Mouse (Mus musculus): Measurements from ENCODE around the gene Slc25a30. TPM values are rescaled to one million over a fixed set of nuclear protein-coding genes. Genes with fewer than 3 reads are reported as not detected.
A peak's percentile ranks its signal among the peaks of the same experiment; 100 is the strongest.

Gene Slc25a30
- polyA plus RNA-seq, 1 experiment from 2014 or later: 22.7 TPM

DNA sequence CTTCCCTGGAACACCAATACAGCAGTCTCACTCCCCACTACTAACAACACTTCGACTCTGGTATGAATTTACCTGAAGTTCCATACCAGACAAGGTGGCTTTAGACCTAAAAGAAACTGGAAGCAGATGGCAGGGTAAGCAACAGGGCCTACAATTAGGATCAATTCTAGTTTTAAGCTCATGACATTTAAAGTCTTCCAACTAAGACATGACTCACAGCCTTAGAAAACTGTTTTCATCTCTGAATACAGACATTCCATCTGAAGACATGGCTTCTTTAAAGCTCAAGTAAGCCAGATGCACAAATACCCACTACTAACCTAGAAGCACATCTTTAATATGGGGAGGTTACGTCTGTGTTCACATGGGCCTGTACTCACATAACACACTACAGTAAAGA is 38.9 kb downstream of the Slc25a30 start:
- no peak for DNase-seq (ENCODE audit: low spot score)
- ATAC-seq (replicated peaks; ENCODE audit: low FRiP score, low read depth): no peak
- Histone ChIP-seq H3K9me3 (replicated peaks; ENCODE audit: low read length) (no peaks in the 10 kb centered on the region), H3K4me3 (replicated peaks; ENCODE audit: low read depth, low read length) (no peak overlapping the region), H3K4me1 (replicated peaks; ENCODE audit: insufficient read depth, low read length) (peaks cover 14% of the 10 kb centered on the region), H3K27me3 (ENCODE audit: insufficient read depth, low read length) (no peaks in the 10 kb centered on the region), H3K4me2 (ENCODE audit: low read length) (no peak overlapping the region), H3K36me3 (ENCODE audit: insufficient read depth, low read length) (peaks cover 23% of the 10 kb centered on the region), H3K27ac (no peak overlapping the region), H3K9ac (ENCODE audit: low read depth, low read length) (no peak overlapping the region)
- no peak for TF ChIP-seq CTCF (IDR thresholded peaks at IDR 0.05; ENCODE audit: low read depth)
- WGBS: 97% methylated on average over 2 of the region's 2 CpGs

GRCm38 (mm10) chr14:75741904-75742303 is 44.9 kb downstream of the Slc25a30 start:
- no peak overlapping the region for H3K4me2 ChIP-seq (ENCODE audit: low read length)
- no peak overlapping the region for H3K27ac ChIP-seq
- H3K27me3 ChIP-seq (ENCODE audit: insufficient read depth, low read length): no peaks in the 10 kb centered on the region
- H3K36me3 ChIP-seq (ENCODE audit: insufficient read depth, low read length): peaks cover 42% of the 10 kb centered on the region
- H3K9me3 ChIP-seq (replicated peaks; ENCODE audit: low read length): no peaks in the 10 kb centered on the region
- no peaks in the 10 kb centered on the region for H3K4me1 ChIP-seq (replicated peaks; ENCODE audit: insufficient read depth, low read length)
- no peak overlapping the region for H3K4me3 ChIP-seq (replicated peaks; ENCODE audit: low read depth, low read length)
- no peak overlapping the region for H3K9ac ChIP-seq (ENCODE audit: low read depth, low read length)
- no peak for TF ChIP-seq CTCF (IDR thresholded peaks at IDR 0.05; ENCODE audit: low read depth)
- ATAC-seq (replicated peaks; ENCODE audit: low FRiP score, low read depth) (no peak), DNase-seq (ENCODE audit: low spot score) (no peak)
- 87% methylated on average over 3 of the region's 3 CpGs for WGBS

- Histone ChIP-seq H3K36me3 (ENCODE audit: insufficient read depth, low read length) (peaks cover 46% of the 10 kb centered on the region), H3K27me3 (ENCODE audit: insufficient read depth, low read length) (no peaks in the 10 kb centered on the region), H3K9ac (ENCODE audit: low read depth, low read length) (no peak overlapping the region), H3K4me2 (ENCODE audit: low read length) (no peak overlapping the region), H3K9me3 (replicated peaks; ENCODE audit: low read length) (no peaks in the 10 kb centered on the region), H3K27ac (no peak overlapping the region), H3K4me1 (replicated peaks; ENCODE audit: insufficient read depth, low read length) (no peaks in the 10 kb centered on the region), H3K4me3 (replicated peaks; ENCODE audit: low read depth, low read length) (no peak overlapping the region)
- TF ChIP-seq CTCF (IDR thresholded peaks at IDR 0.05; ENCODE audit: low read depth): no peak
- 95% methylated on average over 3 of the region's 3 CpGs for WGBS
- ATAC-seq (replicated peaks; ENCODE audit: low FRiP score, low read depth) (no peak), DNase-seq (ENCODE audit: low spot score) (no peak)
Observed at GRCm38 (mm10) chr14:75735597-75735996, 51.2 kb downstream of the Slc25a30 start.

- no peaks in the 10 kb centered on the region for H3K27me3 ChIP-seq (ENCODE audit: insufficient read depth, low read length)
- TF ChIP-seq CTCF (IDR thresholded peaks at IDR 0.05; ENCODE audit: low read depth): no peak
- H3K36me3 ChIP-seq (ENCODE audit: insufficient read depth, low read length): peaks cover 51% of the 10 kb centered on the region
- WGBS: 96% methylated on average over 7 of the region's 7 CpGs
- no peaks in the 10 kb centered on the region for H3K9me3 ChIP-seq (replicated peaks; ENCODE audit: low read length)
- no peak overlapping the region for H3K27ac ChIP-seq
- H3K4me3 ChIP-seq (replicated peaks; ENCODE audit: low read depth, low read length): no peak overlapping the region
- no peak overlapping the region for H3K4me2 ChIP-seq (ENCODE audit: low read length)
- DNase-seq (ENCODE audit: low spot score) (no peak), ATAC-seq (replicated peaks; ENCODE audit: low FRiP score, low read depth) (no peak)
- no peak overlapping the region for H3K9ac ChIP-seq (ENCODE audit: low read depth, low read length)
- H3K4me1 ChIP-seq (replicated peaks; ENCODE audit: insufficient read depth, low read length): no peaks in the 10 kb centered on the region
Observed at GRCm38 (mm10) chr14:75732631-75733030, 54.2 kb downstream of the Slc25a30 start.

GRCm38 (mm10) chr14:75731361-75731760 is 55.5 kb downstream of the Slc25a30 start:
- no peak overlapping the region for H3K4me3 ChIP-seq (replicated peaks; ENCODE audit: low read depth, low read length)
- no peak for TF ChIP-seq CTCF (IDR thresholded peaks at IDR 0.05; ENCODE audit: low read depth)
- H3K36me3 ChIP-seq (ENCODE audit: insufficient read depth, low read length): peaks cover 42% of the 10 kb centered on the region
- H3K27me3 ChIP-seq (ENCODE audit: insufficient read depth, low read length): no peaks in the 10 kb centered on the region
- DNase-seq (ENCODE audit: low spot score) (no peak), ATAC-seq (replicated peaks; ENCODE audit: low FRiP score, low read depth) (no peak)
- H3K9ac ChIP-seq (ENCODE audit: low read depth, low read length): no peak overlapping the region
- H3K27ac ChIP-seq: no peak overlapping the region
- H3K4me1 ChIP-seq (replicated peaks; ENCODE audit: insufficient read depth, low read length): no peaks in the 10 kb centered on the region
- H3K4me2 ChIP-seq (ENCODE audit: low read length): no peak overlapping the region
- no peaks in the 10 kb centered on the region for H3K9me3 ChIP-seq (replicated peaks; ENCODE audit: low read length)
- 77% methylated on average over 2 of the region's 2 CpGs for WGBS

GRCm38 (mm10) chr14:75728111-75728510 is 58.7 kb downstream of the Slc25a30 start:
- Histone ChIP-seq H3K36me3 (ENCODE audit: insufficient read depth, low read length) (peaks cover 42% of the 10 kb centered on the region), H3K27ac (no peak overlapping the region), H3K9me3 (replicated peaks; ENCODE audit: low read length) (no peaks in the 10 kb centered on the region), H3K27me3 (ENCODE audit: insufficient read depth, low read length) (no peaks in the 10 kb centered on the region), H3K9ac (ENCODE audit: low read depth, low read length) (no peak overlapping the region), H3K4me2 (ENCODE audit: low read length) (no peak overlapping the region), H3K4me1 (replicated peaks; ENCODE audit: insufficient read depth, low read length) (no peaks in the 10 kb centered on the region), H3K4me3 (replicated peaks; ENCODE audit: low read depth, low read length) (no peak overlapping the region)
- DNase-seq (ENCODE audit: low spot score): no peak
- no peak for ATAC-seq (replicated peaks; ENCODE audit: low FRiP score, low read depth)
- 96% methylated on average over 5 of the region's 5 CpGs for WGBS
- TF ChIP-seq CTCF (IDR thresholded peaks at IDR 0.05; ENCODE audit: low read depth): no peak

GRCm38 (mm10) chr14:75727046-75727445 is 59.8 kb downstream of the Slc25a30 start:
- Histone ChIP-seq H3K27ac (no peak overlapping the region), H3K9ac (ENCODE audit: low read depth, low read length) (no peak overlapping the region), H3K9me3 (replicated peaks; ENCODE audit: low read length) (no peaks in the 10 kb centered on the region), H3K4me1 (replicated peaks; ENCODE audit: insufficient read depth, low read length) (no peaks in the 10 kb centered on the region), H3K27me3 (ENCODE audit: insufficient read depth, low read length) (no peaks in the 10 kb centered on the region), H3K36me3 (ENCODE audit: insufficient read depth, low read length) (peaks cover 37% of the 10 kb centered on the region), H3K4me2 (ENCODE audit: low read length) (no peak overlapping the region), H3K4me3 (replicated peaks; ENCODE audit: low read depth, low read length) (no peak overlapping the region)
- WGBS: 45% methylated on average over 4 of the region's 4 CpGs
- TF ChIP-seq CTCF (IDR thresholded peaks at IDR 0.05; ENCODE audit: low read depth): peak; percentile 72
- ATAC-seq (replicated peaks; ENCODE audit: low FRiP score, low read depth) (peak; percentile 94), DNase-seq (ENCODE audit: low spot score) (peak; percentile 81)

All from kidney, postnatal 0 days (tissue).